Mouse (Mus musculus): ENCODE results near the gene Cct8l1. TPM values are rescaled to one million over a fixed set of nuclear protein-coding genes. Genes with fewer than 3 reads are reported as not detected.

The Cct8l1 gene
- polyA plus RNA-seq, 1 experiment from 2014 or later = not detected

DNA sequence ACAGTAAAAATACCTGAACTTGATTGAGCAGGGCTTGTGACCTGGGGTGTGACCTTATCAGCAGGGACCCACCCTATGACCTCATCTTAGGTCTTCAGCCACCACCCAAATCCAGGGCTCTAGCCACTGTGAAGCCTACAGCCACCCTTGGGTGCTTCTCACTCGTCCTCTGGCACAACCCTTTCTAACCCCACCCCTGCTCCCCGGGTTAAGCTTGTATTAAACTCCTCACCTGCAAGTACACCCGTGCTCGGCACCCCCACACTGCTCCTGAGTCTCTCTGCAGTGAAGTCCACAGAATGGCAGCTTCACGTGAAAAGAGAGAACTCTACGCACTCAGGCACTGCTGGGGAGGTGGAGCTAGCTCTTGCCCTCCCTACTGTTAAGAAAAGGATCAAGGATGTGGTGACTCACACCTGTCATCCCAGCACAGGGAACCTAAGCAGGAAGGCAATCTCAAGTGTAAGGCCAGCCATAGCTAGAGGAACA lies 21.1 kb downstream of the Cct8l1 start:
- no peaks in the 10 kb centered on the region for H3K4me1 ChIP-seq (replicated peaks; ENCODE audit: control insufficient read depth, insufficient read depth, low read length)
- no peaks in the 10 kb centered on the region for H3K27me3 ChIP-seq (ENCODE audit: control insufficient read depth, insufficient read depth, low read length)
- 0 out of 2 replicates have a peak, but pooled peaks cover 4% of the 10 kb centered on the region for H3K9me3 ChIP-seq (ENCODE audit: control insufficient read depth, low read length)
- 44% methylated on average over 6 of the region's 6 CpGs for WGBS
- no peak overlapping the region for H3K27ac ChIP-seq
- H3K4me2 ChIP-seq (replicated peaks) = no peak overlapping the region
- H3K4me3 ChIP-seq (replicated peaks; ENCODE audit: low read length) = no peak overlapping the region
- H3K9ac ChIP-seq = no peak overlapping the region
- H3K36me3 ChIP-seq (replicated peaks; ENCODE audit: control insufficient read depth, insufficient read depth) = no peaks in the 10 kb centered on the region
- ATAC-seq (ENCODE audit: low FRiP score) (no peak), DNase-seq (ENCODE audit: low spot score) (no peak)

DNA sequence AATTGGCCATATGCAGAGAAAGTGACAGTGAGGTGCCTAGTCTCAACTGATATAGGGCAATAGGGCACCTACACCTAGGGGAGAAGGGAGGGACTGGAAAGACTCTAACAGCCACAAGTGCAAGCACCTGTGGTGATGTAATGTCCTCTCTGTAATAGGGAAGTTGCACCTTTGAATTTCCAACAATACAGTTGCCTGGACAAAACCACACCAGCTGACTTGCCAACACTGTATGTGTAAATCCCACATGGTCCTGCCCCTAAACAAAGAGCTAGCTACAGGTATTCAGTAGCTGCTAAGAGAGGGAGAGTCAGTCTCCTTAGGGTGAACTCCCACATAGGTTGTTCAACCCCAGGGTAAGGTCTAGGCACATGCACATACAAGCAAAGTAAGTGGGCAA lies 24.5 kb downstream of the Cct8l1 start:
- no peak overlapping the region for H3K4me3 ChIP-seq (replicated peaks; ENCODE audit: low read length)
- no peak overlapping the region for H3K4me2 ChIP-seq (replicated peaks)
- no peaks in the 10 kb centered on the region for H3K4me1 ChIP-seq (replicated peaks; ENCODE audit: control insufficient read depth, insufficient read depth, low read length)
- H3K9ac ChIP-seq = no peak overlapping the region
- 0 out of 2 replicates have a peak, but pooled peaks cover 4% of the 10 kb centered on the region for H3K9me3 ChIP-seq (ENCODE audit: control insufficient read depth, low read length)
- no peak overlapping the region for H3K27ac ChIP-seq
- DNase-seq (ENCODE audit: low spot score) (no peak), ATAC-seq (ENCODE audit: low FRiP score) (no peak)
- H3K27me3 ChIP-seq (ENCODE audit: control insufficient read depth, insufficient read depth, low read length) = no peaks in the 10 kb centered on the region
- H3K36me3 ChIP-seq (replicated peaks; ENCODE audit: control insufficient read depth, insufficient read depth) = no peaks in the 10 kb centered on the region

DNA sequence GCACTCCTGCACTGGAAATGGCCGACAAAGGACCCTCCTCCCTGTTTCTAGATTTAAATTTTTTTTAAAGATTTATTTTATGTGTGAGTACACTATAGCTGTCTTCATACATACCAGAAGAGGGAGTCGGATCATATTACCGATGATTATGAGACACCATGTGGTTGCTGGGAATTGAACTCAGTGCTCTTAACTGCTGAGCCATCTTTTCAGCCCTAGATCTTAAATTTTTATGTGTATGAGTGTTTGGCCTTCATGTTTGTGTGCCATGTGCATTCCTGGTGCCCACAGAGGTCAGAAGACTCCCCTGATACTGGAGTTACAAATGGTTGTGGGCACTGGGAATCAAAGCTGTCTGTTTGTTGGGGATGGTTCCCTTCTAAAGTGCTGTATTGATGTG lies 25.1 kb downstream of the Cct8l1 start:
- Histone ChIP-seq H3K4me2 (replicated peaks) (no peak overlapping the region), H3K27me3 (ENCODE audit: control insufficient read depth, insufficient read depth, low read length) (no peaks in the 10 kb centered on the region), H3K9me3 (ENCODE audit: control insufficient read depth, low read length) (0 out of 2 replicates have a peak, but pooled peaks cover 4% of the 10 kb centered on the region), H3K4me3 (replicated peaks; ENCODE audit: low read length) (no peak overlapping the region), H3K4me1 (replicated peaks; ENCODE audit: control insufficient read depth, insufficient read depth, low read length) (no peaks in the 10 kb centered on the region), H3K27ac (no peak overlapping the region), H3K36me3 (replicated peaks; ENCODE audit: control insufficient read depth, insufficient read depth) (no peaks in the 10 kb centered on the region), H3K9ac (no peak overlapping the region)
- no peak for DNase-seq (ENCODE audit: low spot score)
- WGBS = 88% methylated on average over 3 of the region's 3 CpGs
- no peak for ATAC-seq (ENCODE audit: low FRiP score)

DNA sequence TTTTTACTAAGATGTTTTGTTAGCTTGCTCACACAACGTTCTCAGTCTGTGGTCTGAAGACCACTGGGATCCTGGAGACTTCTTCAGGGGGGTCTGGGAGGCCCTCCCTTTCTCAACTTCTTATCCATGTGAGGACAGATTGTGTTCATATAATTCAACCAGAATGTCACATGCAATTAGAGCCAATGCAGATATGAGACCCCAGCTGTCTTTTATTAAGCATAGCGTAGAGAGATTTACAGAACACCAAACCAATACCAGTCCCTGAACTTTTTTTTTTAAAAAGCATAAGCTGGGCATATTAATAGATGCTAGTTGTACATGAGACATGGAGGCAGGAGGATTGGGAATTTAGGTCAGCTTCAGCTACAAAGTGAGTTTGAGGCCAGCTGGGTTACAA lies 25.8 kb downstream of the Cct8l1 start:
- WGBS = 76% methylated on average over 2 of the region's 2 CpGs
- H3K36me3 ChIP-seq (replicated peaks; ENCODE audit: control insufficient read depth, insufficient read depth) = no peaks in the 10 kb centered on the region
- DNase-seq (ENCODE audit: low spot score) (no peak), ATAC-seq (ENCODE audit: low FRiP score) (no peak)
- H3K4me2 ChIP-seq (replicated peaks) = no peak overlapping the region
- no peak overlapping the region for H3K27ac ChIP-seq
- H3K4me3 ChIP-seq (replicated peaks; ENCODE audit: low read length) = no peak overlapping the region
- 0 out of 2 replicates have a peak, but pooled peaks cover 4% of the 10 kb centered on the region for H3K9me3 ChIP-seq (ENCODE audit: control insufficient read depth, low read length)
- no peak overlapping the region for H3K9ac ChIP-seq
- no peaks in the 10 kb centered on the region for H3K27me3 ChIP-seq (ENCODE audit: control insufficient read depth, insufficient read depth, low read length)
- H3K4me1 ChIP-seq (replicated peaks; ENCODE audit: control insufficient read depth, insufficient read depth, low read length) = no peaks in the 10 kb centered on the region

DNA sequence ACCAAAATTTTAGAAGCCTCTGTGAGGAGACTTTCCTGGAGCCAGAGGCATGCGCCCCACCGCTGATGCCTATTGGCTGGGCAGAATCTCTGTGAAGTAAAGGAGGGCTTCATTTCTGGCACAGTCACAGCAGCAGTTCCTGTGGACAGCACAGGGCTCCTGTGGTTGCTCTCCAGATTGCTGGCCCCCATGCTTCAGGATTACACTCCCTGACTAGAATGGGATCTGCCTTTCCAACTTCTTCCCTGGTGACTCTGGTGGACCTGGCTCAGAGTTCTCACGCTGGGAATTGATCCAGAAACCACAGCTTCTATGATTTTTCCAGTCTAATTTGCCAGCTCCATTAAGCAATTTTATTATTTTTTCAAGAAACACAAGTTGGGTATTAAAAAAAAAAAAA lies 28.2 kb downstream of the Cct8l1 start:
- no peak overlapping the region for H3K9ac ChIP-seq
- no peak for ATAC-seq (ENCODE audit: low FRiP score)
- WGBS = 94% methylated on average over 3 of the region's 3 CpGs
- H3K27me3 ChIP-seq (ENCODE audit: control insufficient read depth, insufficient read depth, low read length) = no peaks in the 10 kb centered on the region
- no peaks in the 10 kb centered on the region for H3K9me3 ChIP-seq (ENCODE audit: control insufficient read depth, low read length)
- no peak for DNase-seq (ENCODE audit: low spot score)
- no peaks in the 10 kb centered on the region for H3K4me1 ChIP-seq (replicated peaks; ENCODE audit: control insufficient read depth, insufficient read depth, low read length)
- no peak overlapping the region for H3K4me2 ChIP-seq (replicated peaks)
- no peaks in the 10 kb centered on the region for H3K36me3 ChIP-seq (replicated peaks; ENCODE audit: control insufficient read depth, insufficient read depth)
- H3K4me3 ChIP-seq (replicated peaks; ENCODE audit: low read length) = no peak overlapping the region
- H3K27ac ChIP-seq = no peak overlapping the region

DNA sequence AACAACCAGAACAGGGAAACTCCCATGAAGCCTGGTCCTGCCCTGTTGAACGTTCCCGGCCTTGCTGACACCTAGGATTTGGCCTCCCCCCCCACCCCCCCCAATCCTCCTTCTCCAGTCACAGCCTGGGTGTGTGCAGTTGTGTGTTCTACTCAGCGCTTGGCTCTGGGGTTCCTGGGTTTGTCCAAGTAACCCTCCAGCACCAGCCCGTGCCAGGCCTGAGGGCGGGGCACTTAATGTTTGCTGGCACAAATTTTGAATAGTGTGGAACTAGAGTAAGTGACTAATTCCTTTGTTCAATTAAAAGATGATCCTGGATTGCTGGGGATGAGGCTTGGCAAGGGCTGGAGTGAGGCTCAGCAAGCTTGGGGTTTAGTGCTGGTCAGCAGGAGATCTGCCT lies 28.7 kb downstream of the Cct8l1 start:
- no peaks in the 10 kb centered on the region for H3K9me3 ChIP-seq (ENCODE audit: control insufficient read depth, low read length)
- no peak overlapping the region for H3K4me3 ChIP-seq (replicated peaks; ENCODE audit: low read length)
- H3K27ac ChIP-seq = no peak overlapping the region
- ATAC-seq (ENCODE audit: low FRiP score) (no peak), DNase-seq (ENCODE audit: low spot score) (no peak)
- WGBS = 89% methylated on average over 5 of the region's 5 CpGs
- no peak overlapping the region for H3K9ac ChIP-seq
- no peaks in the 10 kb centered on the region for H3K36me3 ChIP-seq (replicated peaks; ENCODE audit: control insufficient read depth, insufficient read depth)
- no peak overlapping the region for H3K4me2 ChIP-seq (replicated peaks)
- no peaks in the 10 kb centered on the region for H3K27me3 ChIP-seq (ENCODE audit: control insufficient read depth, insufficient read depth, low read length)
- no peaks in the 10 kb centered on the region for H3K4me1 ChIP-seq (replicated peaks; ENCODE audit: control insufficient read depth, insufficient read depth, low read length)

DNA sequence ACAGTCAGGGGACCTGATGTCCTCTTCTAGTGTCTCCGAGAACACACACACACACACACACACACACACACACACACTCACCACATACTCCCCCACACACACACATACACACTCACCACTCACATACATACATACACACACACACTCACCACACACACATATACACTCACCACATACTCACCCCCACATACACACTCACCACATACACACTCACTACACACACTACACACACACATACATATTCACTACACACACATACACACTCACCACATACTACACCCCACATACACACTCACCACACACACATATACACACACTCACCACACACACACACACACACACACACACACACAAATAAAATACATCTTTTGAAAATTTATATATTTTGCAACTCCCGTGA lies 31.0 kb downstream of the Cct8l1 start:
- no peak overlapping the region for H3K9ac ChIP-seq
- H3K36me3 ChIP-seq (replicated peaks; ENCODE audit: control insufficient read depth, insufficient read depth) = no peaks in the 10 kb centered on the region
- H3K4me2 ChIP-seq (replicated peaks) = no peak overlapping the region
- H3K4me1 ChIP-seq (replicated peaks; ENCODE audit: control insufficient read depth, insufficient read depth, low read length) = no peaks in the 10 kb centered on the region
- no peak for ATAC-seq (ENCODE audit: low FRiP score)
- no peaks in the 10 kb centered on the region for H3K9me3 ChIP-seq (ENCODE audit: control insufficient read depth, low read length)
- no peak overlapping the region for H3K27ac ChIP-seq
- no peaks in the 10 kb centered on the region for H3K27me3 ChIP-seq (ENCODE audit: control insufficient read depth, insufficient read depth, low read length)
- H3K4me3 ChIP-seq (replicated peaks; ENCODE audit: low read length) = no peak overlapping the region
- 93% methylated on average over 2 of the region's 2 CpGs for WGBS
- no peak for DNase-seq (ENCODE audit: low spot score)

DNA sequence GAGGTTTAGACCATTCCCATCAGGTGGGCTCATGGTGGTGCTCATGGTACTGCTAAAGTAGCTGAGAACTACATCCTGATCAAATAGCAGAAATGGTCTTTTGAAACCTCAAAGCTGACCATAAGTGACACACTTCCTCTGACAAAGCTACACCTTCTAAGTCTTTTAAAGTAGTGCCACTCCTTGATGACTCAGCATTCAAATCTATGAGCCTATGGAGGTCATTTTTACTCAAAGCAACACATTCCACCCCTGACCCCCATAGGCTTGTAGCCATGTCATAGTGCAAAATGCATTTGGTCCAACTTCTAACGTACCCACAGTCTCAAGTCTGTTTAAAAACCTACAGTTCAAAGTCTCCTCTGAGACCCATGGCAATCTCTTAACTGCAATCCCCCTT lies 35.0 kb downstream of the Cct8l1 start:
- Histone ChIP-seq H3K9me3 (ENCODE audit: control insufficient read depth, low read length) (no peaks in the 10 kb centered on the region), H3K27me3 (ENCODE audit: control insufficient read depth, insufficient read depth, low read length) (no peaks in the 10 kb centered on the region), H3K36me3 (replicated peaks; ENCODE audit: control insufficient read depth, insufficient read depth) (no peaks in the 10 kb centered on the region), H3K4me1 (replicated peaks; ENCODE audit: control insufficient read depth, insufficient read depth, low read length) (no peaks in the 10 kb centered on the region), H3K9ac (no peak overlapping the region), H3K27ac (no peak overlapping the region), H3K4me2 (replicated peaks) (no peak overlapping the region), H3K4me3 (replicated peaks; ENCODE audit: low read length) (no peak overlapping the region)
- ATAC-seq (ENCODE audit: low FRiP score) (no peak), DNase-seq (ENCODE audit: low spot score) (no peak)
- 76% methylated on average over 1 of the region's 1 CpGs for WGBS

DNA sequence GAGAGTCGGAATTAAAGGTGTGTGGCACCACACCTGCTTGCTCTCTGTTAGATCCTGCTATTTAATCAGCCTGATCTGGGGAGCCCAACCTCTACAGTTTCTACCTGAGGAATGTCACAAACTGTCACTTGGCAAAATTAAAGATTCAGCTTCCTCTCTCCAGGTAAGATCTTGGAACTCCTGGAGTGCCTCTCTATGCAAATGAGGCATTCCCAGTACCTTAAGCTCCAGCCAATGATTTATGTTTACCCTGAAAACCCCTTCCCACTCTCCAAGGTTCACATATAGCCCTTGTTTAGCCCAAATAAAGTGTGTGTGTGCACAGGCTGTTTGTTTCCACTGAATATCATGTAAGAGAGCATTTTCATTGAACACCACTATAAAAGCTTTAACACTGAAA lies 38.3 kb downstream of the Cct8l1 start:
- Histone ChIP-seq H3K27ac (no peak overlapping the region), H3K4me3 (replicated peaks; ENCODE audit: low read length) (no peak overlapping the region), H3K9me3 (ENCODE audit: control insufficient read depth, low read length) (no peaks in the 10 kb centered on the region), H3K36me3 (replicated peaks; ENCODE audit: control insufficient read depth, insufficient read depth) (no peaks in the 10 kb centered on the region), H3K4me2 (replicated peaks) (no peak overlapping the region), H3K27me3 (ENCODE audit: control insufficient read depth, insufficient read depth, low read length) (no peaks in the 10 kb centered on the region), H3K4me1 (replicated peaks; ENCODE audit: control insufficient read depth, insufficient read depth, low read length) (no peaks in the 10 kb centered on the region), H3K9ac (no peak overlapping the region)
- ATAC-seq (ENCODE audit: low FRiP score) (no peak), DNase-seq (ENCODE audit: low spot score) (no peak)
- 100% methylated on average over 1 of the region's 1 CpGs for WGBS

DNA sequence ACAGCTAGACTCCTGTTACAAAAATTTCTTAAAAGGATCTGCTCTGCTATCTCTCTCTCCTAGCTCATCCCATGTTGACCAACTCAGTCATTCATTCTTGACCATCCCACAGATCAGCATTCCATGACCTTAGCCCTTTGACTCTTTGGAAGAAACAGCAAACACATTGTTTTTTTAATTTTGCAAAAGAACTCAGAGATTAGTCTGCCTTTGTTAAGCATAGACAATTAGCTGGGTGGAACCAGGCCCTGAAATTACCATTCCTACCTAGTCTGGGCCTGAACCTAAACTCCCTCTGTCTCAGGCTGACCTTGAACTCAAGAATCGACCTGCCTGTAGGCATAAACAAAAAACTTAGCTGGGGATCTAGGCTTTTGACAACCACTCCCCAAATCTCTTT lies 38.8 kb downstream of the Cct8l1 start:
- Histone ChIP-seq H3K4me1 (replicated peaks; ENCODE audit: control insufficient read depth, insufficient read depth, low read length) (no peaks in the 10 kb centered on the region), H3K4me3 (replicated peaks; ENCODE audit: low read length) (no peak overlapping the region), H3K36me3 (replicated peaks; ENCODE audit: control insufficient read depth, insufficient read depth) (no peaks in the 10 kb centered on the region), H3K9me3 (ENCODE audit: control insufficient read depth, low read length) (no peaks in the 10 kb centered on the region), H3K9ac (no peak overlapping the region), H3K27ac (no peak overlapping the region), H3K27me3 (ENCODE audit: control insufficient read depth, insufficient read depth, low read length) (no peaks in the 10 kb centered on the region), H3K4me2 (replicated peaks) (no peak overlapping the region)
- ATAC-seq (ENCODE audit: low FRiP score) (no peak), DNase-seq (ENCODE audit: low spot score) (no peak)
- WGBS = 46% methylated on average over 1 of the region's 1 CpGs
